Mouse (Mus musculus): ENCODE measurements around the gene Rasgef1b. TPM values are rescaled to one million over a fixed set of nuclear protein-coding genes. Genes with fewer than 3 reads are reported as not detected.

Gene Rasgef1b
- 30.5 and 34.8 TPM in 2 replicates for polyA plus RNA-seq (2012; rRNA removed)

DNA sequence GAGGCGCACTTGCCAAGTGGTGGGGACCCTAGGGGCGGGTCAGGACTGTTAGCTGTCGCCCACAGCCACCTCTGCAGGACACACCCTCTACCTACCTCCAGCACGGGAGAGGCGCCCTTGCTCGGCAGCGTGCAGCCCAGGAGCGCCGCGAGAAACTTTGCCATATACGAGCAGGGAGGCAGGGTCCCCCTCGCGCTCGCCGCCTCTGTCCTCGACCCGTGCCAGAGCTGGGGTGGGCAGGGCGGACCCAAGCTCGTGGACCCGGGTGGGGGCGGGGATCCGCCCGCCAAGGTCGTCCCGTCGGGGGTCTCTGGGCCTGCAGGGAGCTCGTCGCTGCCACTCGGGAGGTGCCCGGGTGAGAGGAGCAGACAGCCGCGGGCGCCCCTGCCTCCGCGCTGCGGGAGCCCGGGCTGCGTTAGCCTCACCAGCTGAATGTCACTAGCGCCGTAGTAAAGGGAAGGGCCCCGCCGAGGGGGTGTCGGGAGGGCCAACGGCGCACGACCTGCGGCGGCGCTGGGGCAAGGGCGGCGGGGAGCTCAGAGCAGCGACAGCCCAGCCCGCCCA, at the start of gene Rasgef1b:
TSS of gene Rasgef1b (minus strand) at position 417 of the 564 bp plus-strand sequence.

Other genes with a start within 250 kb of the Rasgef1b start
- 0.36 and 0.39 TPM in 2 replicates for gene Vamp9, start 177.2 kb upstream of the Rasgef1b start, polyA plus RNA-seq (2012; rRNA removed)
- gene Hnrnpd, start 249.9 kb upstream of the Rasgef1b start, polyA plus RNA-seq (2012; rRNA removed), result 220 and 229 TPM in 2 replicates
- 3.0 and 3.2 TPM in 2 replicates for gene 4930524J08Rik, start 250.0 kb upstream of the Rasgef1b start, polyA plus RNA-seq (2012; rRNA removed)

Measured in central nervous system, embryonic 18 days (tissue).